Mouse (Mus musculus): Measurements from ENCODE around the gene Enpp4.

GRCm38 (mm10) chr17:44101961-44102360, 3.6 kb downstream of the Enpp4 start:
- TF ChIP-seq TAL1 (conservative IDR thresholded peaks at IDR 0.05; ENCODE audit: low read depth, low read length) (no peak), CTCF (IDR thresholded peaks at IDR 0.05; ENCODE audit: low read depth, low read length) (no peak), GATA1 (IDR thresholded peaks at IDR 0.05; ENCODE audit: borderline replicate concordance, low read length) (no peak), POLR2AphosphoS5 (IDR thresholded peaks at IDR 0.05; ENCODE audit: insufficient replicate concordance, low read depth, low read length) (no peak)

Measured in G1E (cell line).